Mouse (Mus musculus) embryonic facial prominence, embryonic 15.5 days (tissue): ENCODE data around the gene Sun3. TPM values are rescaled to one million over a fixed set of nuclear protein-coding genes. Genes with fewer than 3 reads are reported as not detected.

Experiments used
- ATAC-seq: fragments of 200-750 bp; cut with Nextera tagmentation; 2 replicates; pipeline ENCODE4 v1.8.0; 2017; ENCODE audit warnings: low read depth, moderate TSS enrichment; ENCODE audit not compliant: insufficient number of reproducible peaks, low FRiP score, low TSS enrichment
- H3K27ac ChIP-seq: fragments of 300-500 bp; sonication (generic); replicated peaks from 2 replicates; pipeline ENCODE4 v1.5.1; 2015; ENCODE audit warnings: mild to moderate bottlenecking, inconsistent platforms
- H3K27me3 ChIP-seq: fragments of 300-500 bp; sonication (generic); 2 replicates; pipeline ENCODE4 v1.6.1; 2015; ENCODE audit warnings: inconsistent platforms
- H3K36me3 ChIP-seq: fragments of 300-500 bp; sonication (generic); 2 replicates; pipeline ENCODE4 v1.6.1; 2015; ENCODE audit warnings: mild to moderate bottlenecking, inconsistent platforms
- H3K4me1 ChIP-seq: fragments of 300-500 bp; sonication (generic); 2 replicates; pipeline ENCODE4 v1.6.1; 2015; ENCODE audit warnings: inconsistent platforms
- H3K4me2 ChIP-seq: fragments of 300-500 bp; sonication (generic); replicated peaks from 2 replicates; pipeline ENCODE4 v1.6.1; 2015; ENCODE audit warnings: mild to moderate bottlenecking, inconsistent platforms
- H3K4me3 ChIP-seq: fragments of 300-500 bp; sonication (generic); replicated peaks from 2 replicates; pipeline ENCODE4 v1.5.1; 2015; ENCODE audit warnings: mild to moderate bottlenecking, inconsistent platforms
- H3K9ac ChIP-seq: fragments of 300-500 bp; sonication (generic); 2 replicates; pipeline ENCODE4 v1.6.1; 2015; ENCODE audit warnings: inconsistent platforms
- H3K9me3 ChIP-seq: fragments of 300-500 bp; sonication (generic); replicated peaks from 2 replicates; pipeline ENCODE4 v1.6.1; 2016; ENCODE audit warnings: inconsistent platforms
- WGBS: fragments of 180-500 bp; shearing (Covaris S2); methylation state at CpG from one replicate; pipeline ENCODE4 v1.1.7; 2015; 5-methylcytosine and 5-hydroxymethylcytosine counted together
- polyA plus RNA-seq: library from polyadenylated mRNA; unstranded; fragments of >200 nt; fragmentation: Nextera tagmentation; extraction: Ambion mirVana; gene quantifications from 2 replicates; pipeline ENCODE4 v1.2.1, GENCODE M21; 2015

Gene Sun3
- polyA plus RNA-seq, 1 experiment from 2014 or later: 0.13 TPM

- ATAC-seq: no peak
- Histone ChIP-seq H3K4me2 (no peak overlapping the region), H3K9me3 (no peaks in the 10 kb centered on the region), H3K36me3 (no peaks in the 10 kb centered on the region), H3K9ac (no peak overlapping the region), H3K27me3 (peaks cover 6% of the 10 kb centered on the region; the same call in 1 of the 2 replicates), H3K4me3 (no peak overlapping the region), H3K27ac (no peak overlapping the region), H3K4me1 (no peaks in the 10 kb centered on the region)
- WGBS: 39% methylated on average over 6 of the region's 6 CpGs
Observed at GRCm38 (mm10) chr11:8983237-8983861, 65.4 kb downstream of the Sun3 start.

DNA sequence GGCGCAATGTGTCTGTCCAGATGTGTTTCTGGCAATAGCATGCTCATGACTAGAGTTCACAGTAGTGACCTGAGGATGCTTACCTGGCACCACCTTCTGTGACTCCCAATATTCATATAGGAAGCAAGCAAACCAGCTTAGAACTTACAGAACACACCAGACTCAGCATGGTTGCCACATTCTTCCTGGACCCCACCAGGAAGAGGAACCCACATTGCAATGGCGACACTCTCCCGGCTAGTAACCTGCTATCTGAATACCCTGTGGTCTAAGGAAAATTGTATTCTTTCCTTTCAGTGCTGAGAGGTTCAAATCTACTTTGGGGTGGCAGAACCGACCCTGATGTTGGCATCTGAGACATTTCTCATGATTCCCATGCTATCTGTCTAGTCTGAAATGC, 70.6 kb downstream of the Sun3 start:
- no peak overlapping the region for H3K9ac ChIP-seq
- H3K36me3 ChIP-seq: no peaks in the 10 kb centered on the region
- H3K27ac ChIP-seq: no peak overlapping the region
- no peak overlapping the region for H3K4me2 ChIP-seq
- no peaks in the 10 kb centered on the region for H3K27me3 ChIP-seq
- H3K9me3 ChIP-seq: no peaks in the 10 kb centered on the region
- ATAC-seq: no peak
- H3K4me3 ChIP-seq: no peak overlapping the region
- 84% methylated on average over 4 of the region's 4 CpGs for WGBS
- H3K4me1 ChIP-seq: no peaks in the 10 kb centered on the region

- ATAC-seq: no peak
- 68% methylated on average over 3 of the region's 3 CpGs for WGBS
- no peak within 1 kb of the TSS for H3K4me3 ChIP-seq
- H3K27me3 ChIP-seq: no peaks in the 10 kb centered on the region
- H3K36me3 ChIP-seq: no peaks in the 10 kb centered on the region
- H3K4me2 ChIP-seq: no peak within 1 kb of the TSS
- H3K4me1 ChIP-seq: no peaks in the 10 kb centered on the region
- H3K27ac ChIP-seq: no peak within 1 kb of the TSS
- H3K9ac ChIP-seq: no peak within 1 kb of the TSS
- H3K9me3 ChIP-seq: no peaks in the 10 kb centered on the region
Observed at GRCm38 (mm10) chr11:8973166-8973565, 75.6 kb downstream of the Sun3 start, which contains the start of gene Pkd1l1. Pkd1l1 (minus strand) TSS chr11:8973266.

DNA sequence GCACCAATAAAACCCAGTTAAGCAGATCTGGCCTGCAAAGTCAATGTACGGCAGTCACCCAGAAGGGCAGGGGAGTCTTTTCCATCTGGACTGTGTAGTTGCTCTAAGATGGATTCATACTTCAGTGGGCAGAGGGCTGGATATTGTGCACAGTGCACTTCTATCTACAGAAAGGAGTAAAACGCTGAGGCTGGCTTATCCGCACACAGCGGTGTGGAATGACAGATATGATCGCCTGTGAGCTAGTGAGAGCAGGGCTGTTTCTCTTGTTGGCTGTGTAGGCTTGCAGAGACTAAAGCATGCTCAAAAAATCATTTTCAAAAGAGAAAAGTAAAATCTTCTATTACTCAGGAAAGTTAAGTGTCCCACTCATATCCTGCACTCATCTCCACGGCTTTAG, 76.7 kb downstream of the Sun3 start:
- no peak overlapping the region for H3K9ac ChIP-seq

GRCm38 (mm10) chr11:8970509-8970908, 78.3 kb downstream of the Sun3 start:
- H3K4me1 ChIP-seq: no peaks in the 10 kb centered on the region
- no peak overlapping the region for H3K27ac ChIP-seq
- H3K36me3 ChIP-seq: no peaks in the 10 kb centered on the region
- no peak for ATAC-seq
- no peak overlapping the region for H3K4me3 ChIP-seq
- H3K27me3 ChIP-seq: no peaks in the 10 kb centered on the region
- no peak overlapping the region for H3K9ac ChIP-seq
- H3K4me2 ChIP-seq: no peak overlapping the region
- no peaks in the 10 kb centered on the region for H3K9me3 ChIP-seq
- WGBS: 68% methylated on average over 9 of the region's 9 CpGs

More for the DNA sequence above, 76.7 kb downstream of the Sun3 start:
- no peak for ATAC-seq
- Histone ChIP-seq H3K4me2 (no peak overlapping the region), H3K36me3 (no peaks in the 10 kb centered on the region), H3K9me3 (no peaks in the 10 kb centered on the region), H3K27ac (no peak overlapping the region), H3K4me3 (no peak overlapping the region), H3K4me1 (no peaks in the 10 kb centered on the region), H3K27me3 (no peaks in the 10 kb centered on the region)
- 78% methylated on average over 6 of the region's 6 CpGs for WGBS

DNA sequence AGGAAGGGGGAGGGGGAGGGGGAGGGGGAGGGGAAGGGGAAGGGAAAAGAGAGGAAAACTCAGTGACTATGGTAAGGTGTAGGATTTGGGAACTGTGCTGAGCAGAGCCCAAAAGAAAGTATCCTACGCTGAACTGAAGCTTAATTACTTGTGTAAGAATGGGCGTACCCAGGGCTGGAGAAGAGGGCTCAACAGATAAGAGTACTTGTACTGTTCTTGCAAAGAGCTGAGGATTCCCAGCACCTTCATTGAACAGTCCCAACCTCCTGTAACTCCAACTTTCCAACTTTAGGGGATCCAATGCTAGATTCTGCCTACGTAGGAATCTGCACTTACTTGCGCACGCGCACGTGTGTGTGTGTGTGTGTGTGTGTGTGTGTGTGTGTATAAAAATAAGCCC, 80.7 kb downstream of the Sun3 start:
- H3K27ac ChIP-seq: no peak overlapping the region
- no peaks in the 10 kb centered on the region for H3K27me3 ChIP-seq
- ATAC-seq: no peak
- no peak overlapping the region for H3K9ac ChIP-seq
- no peak overlapping the region for H3K4me2 ChIP-seq
- no peaks in the 10 kb centered on the region for H3K36me3 ChIP-seq
- no peaks in the 10 kb centered on the region for H3K4me1 ChIP-seq
- no peak overlapping the region for H3K4me3 ChIP-seq
- H3K9me3 ChIP-seq: no peaks in the 10 kb centered on the region
- WGBS: 96% methylated on average over 7 of the region's 7 CpGs

Other genes starting within 250 kb of the Sun3 start
- 0.04 and 0.09 TPM in 2 replicates for gene Pkd1l1, start 75.7 kb downstream of the Sun3 start, polyA plus RNA-seq
- gene Hus1, start 37.8 kb downstream of the Sun3 start, polyA plus RNA-seq: 12.4 and 12.6 TPM in 2 replicates
- gene Gm11992, start 397 bp downstream of the Sun3 start, polyA plus RNA-seq: 4.2 and 6.3 TPM in 2 replicates
- gene Upp1, start 69.1 kb upstream of the Sun3 start, polyA plus RNA-seq: 9.2 and 11.0 TPM in 2 replicates
- gene Abca13, start 143.0 kb upstream of the Sun3 start, polyA plus RNA-seq: 0.07 TPM in 2 replicates